Mouse (Mus musculus) forebrain, postnatal 0 days (tissue): Measurements from ENCODE around the gene Gnao1. TPM values are rescaled to one million over a fixed set of nuclear protein-coding genes. Genes with fewer than 3 reads are reported as not detected.

Source experiments
- ATAC-seq: fragments of 200-750 bp; cut with Nextera tagmentation; 2 replicates; pipeline ENCODE4 v1.8.0; 2017; ENCODE audit warnings: mild to moderate bottlenecking, moderate library complexity
- DNase-seq: peaks from one replicate; pipeline ENCODE4 v3.0.0-alpha.2; 2015
- H3K27ac ChIP-seq: fragments of 300-500 bp; sonication (generic); 2 replicates; pipeline ENCODE4 v1.5.1; 2014; ENCODE audit warnings: low read depth, mild to moderate bottlenecking, antibody characterized with exemption, low read length, moderate library complexity, mixed read lengths
- H3K27me3 ChIP-seq: fragments of 300-500 bp; sonication (generic); 2 replicates; pipeline ENCODE4 v1.6.1; 2014; ENCODE audit warnings: mild to moderate bottlenecking, low read length, mixed read lengths; ENCODE audit not compliant: insufficient read depth
- H3K36me3 ChIP-seq: fragments of 300-500 bp; sonication (generic); 2 replicates; pipeline ENCODE4 v1.6.1; 2014; ENCODE audit warnings: mild to moderate bottlenecking, moderate library complexity; ENCODE audit not compliant: insufficient read depth
- H3K4me1 ChIP-seq: fragments of 300-500 bp; sonication (generic); 2 replicates; pipeline ENCODE4 v1.6.1; 2014; ENCODE audit warnings: antibody characterized with exemption; ENCODE audit not compliant: insufficient read depth
- H3K4me2 ChIP-seq: fragments of 300-500 bp; sonication (generic); 2 replicates; pipeline ENCODE4 v1.6.1; 2014; ENCODE audit warnings: low read depth, mild to moderate bottlenecking, moderate library complexity
- H3K4me3 ChIP-seq: fragments of 300-500 bp; sonication (generic); 2 replicates; pipeline ENCODE4 v1.5.1; 2014; ENCODE audit warnings: low read depth, low read length, mixed read lengths
- H3K9ac ChIP-seq: fragments of 300-500 bp; sonication (generic); 2 replicates; pipeline ENCODE4 v1.6.1; 2014; ENCODE audit warnings: mild to moderate bottlenecking
- H3K9me3 ChIP-seq: fragments of 300-500 bp; sonication (generic); 2 replicates; pipeline ENCODE4 v1.6.1; 2016; ENCODE audit warnings: low read length
- CTCF ChIP-seq: sonication (generic); IDR thresholded peaks from 2 replicates; pipeline ENCODE4 v1.5.1; 2016; ENCODE audit warnings: antibody characterized with exemption, control low read depth, low read depth
- WGBS: fragments of 180-500 bp; shearing (Covaris S2); extraction: QIAGEN DNeasy Blood & Tissue Kit; methylation state at CpG from one replicate; pipeline ENCODE4 v1.1.7; 2014; 5-methylcytosine and 5-hydroxymethylcytosine counted together
- polyA plus RNA-seq: library from polyadenylated mRNA; unstranded; fragments of >200 nt; fragmentation: Nextera tagmentation; extraction: Ambion mirVana; gene quantifications from 2 replicates; pipeline ENCODE4 v1.2.1, GENCODE M21; 2015
- total RNA-seq: library from RNA; depleted of rRNA; stranded (reverse); fragments of >200 nt; gene quantifications from 2 replicates; pipeline ENCODE4 v1.2.3, GENCODE M21; 2014

The Gnao1 gene
- total and polyA plus RNA-seq, 2 experiments from 2014 or later = 301 to 314 TPM

DNA sequence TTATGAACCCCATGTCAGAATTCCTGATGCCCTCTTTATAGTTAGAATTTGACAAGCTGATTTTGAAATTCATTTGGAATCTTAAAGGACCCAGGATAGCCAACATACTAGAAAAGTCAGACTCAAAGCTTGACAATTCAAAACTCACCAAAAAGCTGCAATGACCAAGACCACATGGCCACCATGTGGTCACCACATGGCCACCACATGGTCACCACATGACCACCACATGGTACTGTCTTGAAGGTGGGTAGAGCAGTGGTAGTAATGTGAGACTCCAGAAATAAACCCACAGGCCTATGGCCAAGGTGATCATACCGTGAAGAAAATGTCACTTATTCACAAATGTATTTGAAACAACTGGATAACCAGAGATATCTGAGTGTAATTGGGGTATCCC, 48.5 kb downstream of the Gnao1 start:
- Histone ChIP-seq H3K9ac (no peak overlapping the region), H3K27ac (no peak overlapping the region), H3K27me3 (no peaks in the 10 kb centered on the region), H3K4me3 (no peak overlapping the region), H3K4me1 (no peaks in the 10 kb centered on the region), H3K4me2 (no peak overlapping the region), H3K9me3 (no peaks in the 10 kb centered on the region), H3K36me3 (no peaks in the 10 kb centered on the region)
- WGBS = 90% methylated on average over 1 of the region's 1 CpGs
- no peak for ATAC-seq
- no peak for TF ChIP-seq CTCF
- no peak for DNase-seq

DNA sequence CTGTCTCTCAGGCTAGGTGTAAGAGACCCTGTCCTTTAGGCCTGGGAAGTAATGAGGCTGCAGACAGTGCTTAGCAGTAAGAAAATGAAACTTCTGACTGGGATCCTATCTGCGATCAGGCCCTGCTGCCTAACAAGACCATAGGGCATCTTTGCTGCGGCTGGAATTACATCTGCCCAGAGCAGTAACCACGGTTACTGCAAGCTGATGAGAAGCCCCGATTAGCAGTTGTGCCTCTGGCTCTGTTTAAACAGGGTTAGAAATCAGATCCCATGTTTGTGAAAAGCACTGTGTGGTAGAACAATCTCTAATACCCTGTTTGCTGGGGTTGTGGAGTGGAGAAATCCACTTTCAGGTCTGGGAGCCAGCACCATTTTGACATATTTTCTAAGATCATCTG, 50.3 kb downstream of the Gnao1 start:
- H3K4me2 ChIP-seq = no peak overlapping the region
- H3K4me1 ChIP-seq = no peaks in the 10 kb centered on the region
- no peak overlapping the region for H3K4me3 ChIP-seq
- DNase-seq = no peak
- no peak overlapping the region for H3K27ac ChIP-seq
- H3K9me3 ChIP-seq = no peaks in the 10 kb centered on the region
- no peak overlapping the region for H3K9ac ChIP-seq
- H3K36me3 ChIP-seq = no peaks in the 10 kb centered on the region
- 33% methylated on average over 4 of the region's 4 CpGs for WGBS
- TF ChIP-seq CTCF = no peak
- ATAC-seq = no peak
- no peaks in the 10 kb centered on the region for H3K27me3 ChIP-seq

DNA sequence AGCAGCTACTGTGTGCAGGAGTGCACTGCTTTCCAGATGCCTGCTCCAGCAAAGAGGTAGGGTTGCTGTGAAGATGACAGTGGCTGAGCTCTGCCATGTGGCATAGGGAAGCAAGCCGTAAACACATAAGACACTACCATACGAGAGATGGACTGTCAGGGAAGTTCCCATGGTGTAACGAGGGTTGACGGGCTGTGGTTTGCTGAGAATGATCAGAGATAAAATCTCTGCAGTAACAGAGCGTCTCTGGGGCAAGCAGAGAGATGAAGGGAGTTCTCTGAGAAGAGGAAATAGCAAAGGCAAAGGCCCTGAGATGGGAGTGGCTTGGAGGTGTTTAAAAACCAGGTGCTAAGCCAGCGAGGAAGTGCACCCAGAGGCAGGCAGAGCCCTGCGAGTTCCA, 54.3 kb downstream of the Gnao1 start:
- Histone ChIP-seq H3K4me3 (no peak overlapping the region), H3K9ac (no peak overlapping the region), H3K27me3 (no peaks in the 10 kb centered on the region), H3K9me3 (no peaks in the 10 kb centered on the region), H3K4me2 (no peak overlapping the region), H3K36me3 (no peaks in the 10 kb centered on the region), H3K4me1 (no peaks in the 10 kb centered on the region), H3K27ac (no peak overlapping the region)
- no peak for TF ChIP-seq CTCF
- ATAC-seq = no peak
- DNase-seq = no peak
- 84% methylated on average over 7 of the region's 7 CpGs for WGBS

DNA sequence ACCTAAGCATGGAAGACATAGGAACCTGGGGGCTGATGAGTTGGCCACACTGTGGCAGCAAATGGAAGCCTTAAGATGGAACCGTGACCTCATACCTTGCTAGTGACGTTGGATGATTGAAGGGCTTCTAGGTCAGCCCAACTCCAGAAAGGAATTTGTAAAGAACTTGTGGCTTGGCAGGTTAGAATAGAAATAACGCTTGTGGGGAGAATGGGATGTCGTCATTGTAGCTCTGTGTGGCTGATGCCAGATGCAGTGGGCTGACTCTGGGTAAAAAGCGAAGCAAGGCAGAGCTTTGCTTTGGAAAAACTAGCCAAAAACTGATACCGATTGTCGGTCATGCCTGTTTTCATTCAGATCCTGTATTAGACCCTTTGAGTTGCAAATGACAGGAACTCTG, 56.5 kb downstream of the Gnao1 start:
- ATAC-seq (no peak), DNase-seq (no peak)
- no peaks in the 10 kb centered on the region for H3K4me1 ChIP-seq
- H3K4me2 ChIP-seq = no peak overlapping the region
- H3K9me3 ChIP-seq = no peaks in the 10 kb centered on the region
- no peaks in the 10 kb centered on the region for H3K36me3 ChIP-seq
- no peaks in the 10 kb centered on the region for H3K27me3 ChIP-seq
- no peak overlapping the region for H3K27ac ChIP-seq
- no peak overlapping the region for H3K4me3 ChIP-seq
- no peak for TF ChIP-seq CTCF
- WGBS = 78% methylated on average over 7 of the region's 7 CpGs
- no peak overlapping the region for H3K9ac ChIP-seq

DNA sequence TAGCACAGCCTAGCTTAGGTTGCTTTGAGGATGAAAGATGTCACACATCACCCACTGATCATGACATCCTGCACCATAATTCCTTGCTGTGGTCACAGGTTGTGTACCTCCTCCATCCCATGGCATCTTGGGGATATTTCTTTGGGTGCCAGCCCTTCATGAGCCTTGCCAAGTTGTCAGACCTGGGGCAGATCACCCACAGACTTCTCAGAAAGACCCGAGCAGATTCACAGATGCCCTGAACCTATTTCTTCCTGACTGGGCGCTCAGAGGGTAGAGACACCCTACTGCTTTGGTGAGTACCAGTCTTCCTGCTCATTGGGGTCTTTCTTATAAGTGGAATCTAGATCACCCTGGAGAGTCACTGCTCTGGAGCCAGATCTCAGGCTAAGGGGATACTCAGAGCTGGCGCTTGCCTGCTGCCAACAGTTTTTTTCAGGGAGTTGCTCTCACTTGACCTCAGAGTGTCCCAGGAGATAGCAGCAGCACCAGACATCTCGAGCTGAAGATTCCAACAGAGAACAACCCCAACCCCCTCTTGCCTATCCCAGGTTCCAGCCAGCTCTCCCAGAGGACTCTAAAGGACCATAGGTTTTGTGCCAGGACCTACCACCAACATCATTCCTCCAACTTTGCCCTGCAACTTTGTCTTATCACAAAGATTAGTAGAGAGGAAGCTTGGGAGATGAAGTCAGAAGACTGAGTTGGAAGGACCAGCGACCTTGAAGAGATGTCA, 58.9 kb downstream of the Gnao1 start:
- DNase-seq (no peak), ATAC-seq (no peak)
- H3K36me3 ChIP-seq = no peaks in the 10 kb centered on the region
- H3K27me3 ChIP-seq = no peaks in the 10 kb centered on the region
- no peaks in the 10 kb centered on the region for H3K4me1 ChIP-seq
- H3K9ac ChIP-seq = no peak overlapping the region
- no peak overlapping the region for H3K4me3 ChIP-seq
- TF ChIP-seq CTCF = no peak
- H3K4me2 ChIP-seq = no peak overlapping the region
- no peak overlapping the region for H3K27ac ChIP-seq
- no peaks in the 10 kb centered on the region for H3K9me3 ChIP-seq
- WGBS = 89% methylated on average over 5 of the region's 5 CpGs

DNA sequence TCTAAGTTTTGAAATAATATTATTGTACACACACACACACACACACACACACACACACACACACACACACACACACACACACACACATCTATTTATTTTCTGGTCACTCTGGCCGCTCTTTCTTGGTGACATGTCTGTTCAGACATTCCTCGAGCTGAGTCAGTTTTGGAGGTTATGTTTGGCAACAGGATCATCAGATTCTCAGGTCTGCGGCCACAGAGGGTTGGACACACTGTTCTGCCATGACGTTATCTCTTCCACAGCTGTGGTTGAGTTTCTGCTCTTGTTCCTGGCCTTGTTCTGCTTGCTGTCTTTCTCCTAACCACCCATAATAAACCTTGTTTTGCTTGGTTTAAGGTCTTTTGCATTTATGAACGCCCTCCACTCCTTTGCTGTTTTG, 61.5 kb downstream of the Gnao1 start:
- Histone ChIP-seq H3K4me2 (no peak overlapping the region), H3K27me3 (no peaks in the 10 kb centered on the region), H3K9me3 (no peaks in the 10 kb centered on the region), H3K9ac (no peak overlapping the region), H3K4me1 (no peaks in the 10 kb centered on the region), H3K4me3 (no peak overlapping the region), H3K27ac (no peak overlapping the region), H3K36me3 (no peaks in the 10 kb centered on the region)
- no peak for ATAC-seq
- no peak for DNase-seq
- 91% methylated on average over 5 of the region's 5 CpGs for WGBS
- TF ChIP-seq CTCF = no peak

DNA sequence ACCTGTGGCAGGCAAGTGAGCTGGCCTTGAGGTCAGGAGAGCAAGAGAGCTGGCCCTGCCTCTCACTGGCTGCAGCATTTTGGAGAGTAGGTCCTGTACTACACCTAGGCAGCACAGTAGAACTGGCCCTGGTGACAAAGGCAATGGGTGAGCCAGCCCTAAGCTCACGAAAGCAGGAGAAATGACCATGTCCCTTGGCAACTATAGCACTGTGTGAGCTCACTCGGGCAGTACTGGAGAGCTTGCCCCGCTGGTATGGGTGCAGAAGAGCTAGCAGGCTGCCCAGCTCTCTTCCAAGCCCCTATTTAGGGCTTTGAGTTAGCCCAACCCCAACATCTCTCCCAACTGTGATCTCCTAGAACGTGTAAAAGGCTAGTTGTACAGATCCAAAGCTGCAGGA, 68.6 kb downstream of the Gnao1 start:
- no peaks in the 10 kb centered on the region for H3K4me1 ChIP-seq
- ATAC-seq (no peak), DNase-seq (no peak)
- H3K9me3 ChIP-seq = no peaks in the 10 kb centered on the region
- H3K36me3 ChIP-seq = no peaks in the 10 kb centered on the region
- WGBS = 90% methylated on average over 4 of the region's 4 CpGs
- H3K4me2 ChIP-seq = no peak overlapping the region
- no peak overlapping the region for H3K4me3 ChIP-seq
- H3K27me3 ChIP-seq = no peaks in the 10 kb centered on the region
- H3K9ac ChIP-seq = no peak overlapping the region
- no peak overlapping the region for H3K27ac ChIP-seq
- no peak for TF ChIP-seq CTCF
